Mouse (Mus musculus): ENCODE results near the gene Il2.

GRCm38 (mm10) chr3:37161096-37161495 lies 35.3 kb upstream of the Il2 start:
- TF ChIP-seq CTCF (IDR thresholded peaks at IDR 0.05; ENCODE audit: borderline replicate concordance, insufficient read depth, low read length) (no peak), POLR2A (IDR thresholded peaks at IDR 0.05; ENCODE audit: low read depth, low read length) (no peak)

All from embryonic fibroblast, embryonic 13.5 days (primary cell).